Mouse (Mus musculus) cerebellum, adult 18-20 months (tissue): ENCODE measurements around the gene Cyp8b1.

ENCODE experiments used
- DNase-seq, 2 experiments: peaks; one replicate each; pipeline ENCODE4 v3.0.0; 2021

Cyp8b1 gene

DNA sequence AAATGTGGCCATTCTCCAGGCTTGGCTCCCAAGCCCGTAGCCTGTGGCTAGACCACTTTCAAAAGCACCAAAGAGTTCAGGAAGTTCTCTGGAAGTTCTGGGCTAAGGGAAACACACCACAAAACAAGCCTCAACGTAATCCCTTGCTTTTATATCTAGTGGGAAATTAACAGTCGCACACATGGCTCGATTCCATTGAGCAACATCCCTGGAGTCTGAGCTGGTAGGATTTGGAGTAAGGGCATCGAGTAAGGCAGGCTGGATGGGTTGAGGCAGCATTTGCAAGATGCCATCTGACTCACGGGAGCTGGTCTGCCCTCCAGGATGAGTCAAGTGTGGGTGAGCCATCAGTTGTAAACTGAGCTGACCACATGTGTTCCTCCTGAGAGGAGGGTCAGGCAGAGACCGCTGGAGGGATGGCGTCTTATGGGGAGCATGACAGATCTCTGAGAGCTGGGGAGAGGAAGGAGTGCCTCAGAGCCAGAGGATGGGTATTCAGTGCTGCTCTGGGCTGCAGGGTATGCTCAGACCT, 1.8 kb downstream of the Cyp8b1 start:
- no peak for DNase-seq

DNA sequence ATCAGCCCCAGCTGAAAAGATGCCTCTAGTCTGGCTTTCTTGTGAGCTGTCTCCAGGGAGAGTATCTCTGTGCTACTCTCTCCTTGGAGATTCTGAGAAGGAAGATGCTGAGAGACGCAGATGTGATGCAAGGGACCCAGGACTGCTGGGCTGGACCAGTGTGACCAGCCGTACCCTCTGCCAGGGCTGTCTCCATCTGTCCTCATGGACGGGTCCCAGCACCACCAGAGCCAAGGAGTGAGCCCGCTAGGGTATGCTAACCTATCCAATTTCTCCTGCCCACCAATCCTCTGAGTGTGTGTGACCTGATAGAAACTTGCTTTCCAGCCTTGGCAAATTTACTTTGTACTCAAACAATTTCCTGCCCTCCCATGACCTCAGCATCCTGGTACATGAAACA, 3.3 kb downstream of the Cyp8b1 start:
- no peak for DNase-seq

DNA sequence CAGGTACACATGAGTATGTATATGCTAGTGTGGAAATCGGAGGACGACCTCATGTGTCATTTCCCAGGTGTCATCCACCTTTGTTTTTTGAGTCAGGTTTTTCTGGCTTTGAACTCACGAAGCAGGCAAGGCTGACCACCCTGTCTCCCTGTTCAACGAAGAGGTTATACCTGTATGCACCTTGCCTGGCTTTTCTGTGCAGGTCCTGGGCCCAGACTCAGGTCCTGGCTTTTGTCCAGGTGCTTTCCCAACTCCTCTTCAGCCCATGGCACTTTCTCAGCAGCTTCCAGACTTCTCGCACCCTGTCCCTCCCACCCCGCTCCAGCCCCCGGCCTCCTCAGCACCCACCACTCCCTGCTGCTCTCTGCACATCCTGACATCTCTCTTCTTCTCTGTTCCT, 4.9 kb downstream of the Cyp8b1 start:
- no peak for DNase-seq

DNA sequence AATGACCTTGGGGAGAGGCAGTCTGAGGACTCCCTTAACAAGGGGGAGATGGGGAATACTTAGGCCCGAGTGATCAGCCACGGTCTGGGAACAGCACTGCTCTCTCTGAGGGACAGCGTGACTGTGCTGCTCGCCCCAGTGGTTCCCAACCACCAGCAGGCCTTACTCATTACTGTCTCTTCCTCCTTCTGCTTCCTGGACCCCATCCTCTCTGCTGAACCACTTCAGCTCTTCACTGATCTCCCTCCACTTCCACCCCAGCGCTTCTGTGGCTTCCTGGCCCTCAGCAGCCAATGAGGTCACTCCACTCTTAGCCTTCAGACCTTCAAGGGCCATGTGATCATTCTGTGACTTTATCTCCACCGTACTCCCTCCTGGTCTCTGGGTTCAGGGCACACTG, 6.5 kb downstream of the Cyp8b1 start:
- DNase-seq = no peak

DNA sequence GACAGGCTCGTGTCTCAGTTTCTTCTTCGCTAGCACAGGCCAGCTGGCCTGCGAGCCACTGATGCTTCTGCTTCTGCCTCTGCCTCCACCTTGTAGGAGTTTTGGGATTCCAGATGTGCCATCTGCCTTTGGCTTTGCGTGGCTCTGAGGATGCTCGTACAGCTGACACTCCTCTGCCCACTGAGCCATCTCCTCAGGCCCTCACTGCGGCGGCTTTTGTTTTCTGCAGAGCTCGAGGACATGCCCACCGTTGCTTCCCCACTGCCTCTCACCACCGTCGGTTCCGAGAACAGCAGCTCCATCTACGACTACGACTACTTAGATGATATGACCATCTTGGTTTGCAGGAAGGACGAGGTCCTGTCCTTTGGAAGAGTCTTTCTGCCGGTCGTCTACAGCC, 7.8 kb downstream of the Cyp8b1 start:
- DNase-seq = no peak

DNA sequence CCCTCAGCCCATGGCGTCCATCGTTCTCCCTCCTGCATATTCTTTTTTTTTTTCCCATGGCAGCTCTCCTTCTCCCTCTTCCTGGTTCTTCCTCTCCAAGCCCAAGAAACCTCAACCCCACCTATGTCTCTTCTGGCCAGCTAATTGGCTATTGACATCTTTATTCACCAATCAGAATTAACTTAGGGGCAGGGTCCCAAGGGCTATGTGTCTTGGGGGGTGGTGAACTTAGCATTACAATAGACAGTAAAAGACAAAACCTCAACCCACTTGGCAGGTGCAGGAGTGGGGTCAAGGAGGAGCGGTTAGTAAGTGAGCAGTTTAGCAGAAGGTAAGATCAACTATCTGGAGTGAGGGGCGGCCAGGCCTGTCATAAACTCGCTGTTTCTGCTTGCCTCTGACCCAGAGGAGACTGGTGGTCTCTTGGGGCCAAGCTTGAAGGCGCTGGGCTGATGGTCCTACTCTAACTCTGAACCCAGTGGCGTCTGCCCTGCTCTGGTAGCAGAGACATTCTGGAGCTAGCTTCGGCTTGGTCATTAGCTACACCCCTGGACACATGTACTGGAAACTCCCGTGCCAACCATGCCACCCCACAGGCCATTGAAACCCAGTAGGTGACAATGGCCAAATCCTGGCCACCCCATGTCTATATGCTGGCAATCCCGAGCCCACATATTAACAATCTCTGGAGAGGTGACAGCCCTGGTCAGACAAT, 8.6 kb downstream of the Cyp8b1 start:
- DNase-seq = no peak

DNA sequence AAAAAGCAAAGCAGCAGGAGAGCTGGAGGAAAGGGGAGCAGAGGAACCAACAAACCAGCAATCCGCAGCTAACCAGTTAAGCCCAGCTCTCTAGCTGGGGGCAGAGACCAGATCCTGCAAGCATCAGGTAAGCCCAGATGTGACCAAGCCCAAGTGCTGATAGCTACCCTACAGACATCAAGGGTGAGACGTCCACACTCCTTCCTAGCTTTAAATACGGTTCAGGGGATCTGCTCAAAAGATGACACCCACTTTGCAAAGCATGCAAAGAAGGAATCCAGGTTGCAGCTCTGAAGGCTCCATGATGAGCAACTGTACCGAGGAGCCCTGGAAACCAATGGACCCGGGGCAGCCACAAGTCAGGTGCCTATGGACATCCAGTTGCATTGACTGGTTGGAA, 9.6 kb downstream of the Cyp8b1 start:
- DNase-seq = no peak

DNA sequence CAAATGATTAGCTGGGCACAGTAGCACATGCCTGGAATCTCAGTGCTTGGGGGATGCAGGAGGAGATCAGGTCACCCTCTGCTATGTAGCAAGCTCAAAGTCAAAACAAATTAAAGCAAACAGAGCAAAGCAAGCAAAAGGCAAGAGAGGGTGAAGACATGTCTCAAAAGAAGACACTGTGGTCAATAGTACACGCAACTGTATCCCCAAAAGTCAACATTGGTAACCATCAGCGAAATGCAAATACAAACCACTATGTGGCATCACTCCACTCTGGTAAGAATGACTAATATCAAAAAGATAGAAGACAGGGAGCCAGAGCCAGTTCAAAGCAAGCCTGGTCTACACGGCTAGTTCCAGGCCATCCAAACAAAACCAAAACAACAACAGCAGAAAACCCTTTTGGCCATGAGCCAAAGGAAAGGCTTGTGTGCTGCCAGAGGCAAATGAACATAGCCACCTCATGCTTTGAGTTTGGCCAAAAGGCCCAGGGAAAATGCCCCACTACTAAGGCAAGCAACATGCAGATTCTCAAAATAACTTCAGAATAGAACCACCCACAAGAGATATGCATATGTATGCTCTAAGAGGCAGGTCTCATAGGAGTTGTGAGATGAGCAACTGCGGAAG, 10.4 kb downstream of the Cyp8b1 start:
- no peak for DNase-seq

DNA sequence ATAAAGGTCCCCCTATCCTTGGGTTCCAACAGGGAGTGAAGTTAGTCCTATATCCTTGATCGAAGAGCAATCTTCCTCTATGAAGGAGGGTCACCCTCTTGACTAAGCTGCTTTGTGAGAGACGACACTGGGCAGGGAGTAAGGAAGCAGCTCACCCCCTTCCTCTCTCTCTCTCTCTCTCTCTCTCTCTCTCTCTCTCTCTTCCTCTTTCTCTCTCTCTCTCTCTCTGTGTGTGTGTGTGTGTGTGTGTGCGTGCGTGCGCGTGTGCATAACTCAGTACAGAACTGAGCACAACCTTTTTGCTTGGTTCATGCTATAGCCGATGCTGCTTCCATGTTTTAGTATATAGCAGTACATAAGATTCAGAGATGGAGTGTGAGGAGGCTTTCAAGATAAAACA, 11.2 kb downstream of the Cyp8b1 start:
- DNase-seq = no peak

DNA sequence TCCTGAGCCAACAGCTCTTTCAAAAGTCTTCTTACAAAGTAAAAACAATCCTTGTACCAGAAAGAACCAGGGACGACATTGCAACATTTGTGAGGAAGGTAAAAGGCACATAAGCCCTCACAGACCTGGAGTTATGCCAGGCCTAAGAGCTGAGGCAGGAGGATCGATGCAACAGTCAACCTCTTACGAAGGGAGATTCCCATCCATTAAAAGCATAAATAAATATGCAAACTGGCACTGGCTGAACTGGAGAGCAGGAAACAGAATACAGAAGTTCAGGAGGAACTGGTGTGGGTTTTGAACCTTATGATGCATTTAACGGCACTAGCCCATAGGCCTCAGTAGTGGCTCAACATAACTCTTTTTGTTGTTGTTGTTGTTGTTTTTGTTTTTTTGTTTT, 11.8 kb downstream of the Cyp8b1 start:
- no peak for DNase-seq

DNA sequence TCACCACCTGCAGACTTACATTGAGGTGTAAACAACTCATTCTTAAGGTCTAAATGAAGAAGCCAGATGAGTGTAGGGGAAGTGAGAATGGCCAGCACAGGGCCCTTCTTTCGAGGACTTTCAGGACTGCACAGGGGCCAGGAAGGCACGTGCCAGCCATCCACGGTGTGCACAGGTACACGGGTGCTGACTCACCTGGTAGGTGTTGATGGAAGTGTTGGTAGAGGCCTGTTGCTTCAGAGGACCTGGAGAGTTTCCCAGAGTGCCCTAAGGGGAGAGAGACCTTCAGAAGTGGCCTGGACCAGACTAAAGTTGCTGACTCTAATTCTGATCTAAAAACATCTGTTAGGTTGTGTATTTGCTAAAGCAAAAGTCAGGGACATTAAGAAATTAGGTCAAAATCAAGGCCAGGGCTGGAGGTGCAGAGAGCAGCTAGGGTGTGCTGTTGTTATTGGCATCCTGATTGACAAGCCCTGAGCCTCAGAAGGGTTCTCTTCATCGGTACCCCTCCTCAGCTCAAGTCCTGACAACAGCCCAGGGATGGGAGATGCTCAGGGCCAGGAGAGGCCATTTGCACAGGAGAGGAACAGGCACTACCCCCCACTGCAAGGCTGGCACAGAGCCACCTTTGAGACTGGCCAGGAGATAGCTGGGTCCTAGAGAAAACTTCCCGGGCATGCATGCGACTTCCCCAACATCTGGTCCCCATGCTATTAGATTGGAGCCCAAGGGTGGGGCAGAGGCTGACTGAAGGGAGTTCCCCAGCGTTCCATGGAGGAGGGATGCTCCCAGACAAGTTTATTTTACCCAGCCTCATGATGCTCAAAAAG, 12.4 kb downstream of the Cyp8b1 start:
- peak; percentile 43 to 49 for DNase-seq

DNA sequence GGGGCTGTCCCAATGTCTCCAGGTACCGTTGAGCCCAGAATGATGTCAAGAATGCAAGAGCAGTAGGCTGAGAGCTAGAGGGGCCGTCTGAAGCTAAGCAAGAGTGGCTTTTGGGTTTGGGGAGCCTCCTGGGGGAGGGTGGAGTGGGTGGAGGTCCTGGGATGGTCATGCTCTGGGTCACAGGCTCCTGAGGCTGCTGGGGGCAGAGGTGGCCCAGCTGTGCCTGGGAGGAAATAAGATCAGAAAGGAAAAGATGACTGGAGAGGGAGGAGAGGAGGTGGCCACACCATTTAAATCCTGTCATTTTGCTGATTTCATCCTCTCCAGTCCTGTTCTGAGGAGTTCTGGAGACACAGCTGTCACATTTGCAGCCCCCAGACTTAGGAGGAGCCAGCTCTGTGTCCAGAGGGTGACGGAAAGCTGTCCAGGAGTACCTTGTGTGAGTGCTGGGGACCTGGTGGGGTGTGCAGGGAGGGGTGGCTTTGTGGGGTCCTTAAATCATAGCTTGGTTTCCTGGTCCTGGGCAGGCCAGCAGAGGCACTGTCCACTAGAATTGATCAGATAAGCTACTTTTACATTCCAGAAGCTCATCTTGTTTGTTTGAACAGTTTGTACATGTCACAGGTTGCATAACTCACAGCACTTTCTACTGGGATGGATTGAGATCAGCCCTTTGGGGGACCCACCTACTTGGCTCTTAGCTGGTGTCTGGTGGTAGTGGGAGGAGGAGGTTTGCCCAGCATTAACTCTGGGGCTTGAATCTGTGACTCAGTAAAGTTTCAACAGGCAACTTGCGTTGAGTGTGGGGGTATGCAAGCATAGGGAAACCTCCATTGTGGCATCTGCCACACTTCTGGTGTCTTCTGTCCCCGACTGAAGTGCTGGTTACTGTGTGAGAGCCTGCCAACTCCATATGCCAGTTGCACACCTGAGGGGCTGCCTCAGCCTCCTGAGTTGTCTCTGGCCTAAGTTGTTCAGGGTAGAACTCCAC, 14.1 kb downstream of the Cyp8b1 start:
- no peak for DNase-seq

DNA sequence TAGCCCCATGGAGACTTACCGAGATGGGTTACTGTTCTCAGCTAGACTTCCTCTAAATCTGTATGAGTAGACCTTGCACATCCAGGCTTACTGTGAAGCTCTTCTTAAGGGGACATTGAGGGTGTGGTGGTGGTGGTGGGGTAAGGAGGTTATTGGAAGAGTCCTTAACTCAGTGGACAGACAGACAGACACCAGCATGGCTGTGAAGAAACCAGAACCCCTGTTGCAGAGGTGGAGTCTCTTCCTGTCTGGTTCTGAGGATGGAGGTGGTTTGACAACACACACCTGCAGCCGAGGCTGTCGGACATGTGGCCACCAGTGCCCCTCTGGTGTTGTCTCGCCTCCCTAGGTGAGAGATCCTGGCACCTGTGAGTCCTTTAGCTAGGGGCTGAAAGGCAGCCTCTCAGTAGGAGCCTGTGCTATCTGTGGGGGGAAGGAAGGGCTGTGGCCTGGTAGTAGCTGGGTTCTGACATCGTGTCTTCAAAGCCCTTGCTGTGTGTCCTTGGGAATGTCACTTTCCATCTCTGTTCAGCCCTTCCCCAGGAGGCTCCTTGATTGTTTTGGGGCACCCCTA, 15.7 kb downstream of the Cyp8b1 start:
- no peak for DNase-seq

DNA sequence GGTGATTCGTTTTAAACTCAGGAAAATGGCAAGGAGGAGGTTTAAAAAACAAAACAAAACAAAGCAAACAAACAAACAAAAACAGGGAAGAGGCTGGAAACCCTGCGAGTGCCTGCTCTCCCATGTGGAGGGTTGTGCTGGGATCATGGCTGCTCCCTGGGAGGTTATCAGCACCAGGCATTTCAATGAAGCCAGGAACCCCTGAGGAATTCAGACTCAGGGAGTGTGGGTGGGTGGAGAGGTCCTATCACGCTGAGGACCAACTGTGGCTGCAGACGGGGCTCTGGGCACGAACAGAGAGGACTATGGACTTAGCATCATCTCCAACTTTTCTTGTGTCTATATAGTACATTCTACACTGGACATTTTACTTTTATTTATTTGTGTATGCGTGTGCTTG, 16.8 kb downstream of the Cyp8b1 start:
- no peak for DNase-seq

DNA sequence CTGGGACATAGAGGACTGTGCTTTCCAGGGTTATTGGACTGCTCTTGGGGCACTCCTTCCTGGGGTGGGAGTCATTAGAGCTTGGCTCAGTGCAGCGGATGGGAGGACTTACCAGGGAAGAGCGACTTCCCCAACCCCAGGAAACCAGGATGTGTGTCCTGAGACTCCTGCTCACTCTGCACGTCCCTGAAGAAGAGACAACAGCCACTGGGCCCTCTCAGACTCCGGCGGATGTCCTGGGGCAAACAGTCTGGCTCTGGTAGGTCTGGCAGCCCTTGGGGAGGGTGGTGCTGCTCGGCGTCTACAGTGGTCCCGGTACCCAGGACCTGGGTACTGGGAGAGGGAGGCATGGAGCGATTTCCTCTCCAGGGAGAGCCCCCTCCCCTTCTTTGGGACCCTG, 17.9 kb downstream of the Cyp8b1 start, which contains the start of gene Ackr2:
Ackr2 (plus strand) TSS at position 111 of the 400 bp plus-strand sequence.
- DNase-seq = no peak

DNA sequence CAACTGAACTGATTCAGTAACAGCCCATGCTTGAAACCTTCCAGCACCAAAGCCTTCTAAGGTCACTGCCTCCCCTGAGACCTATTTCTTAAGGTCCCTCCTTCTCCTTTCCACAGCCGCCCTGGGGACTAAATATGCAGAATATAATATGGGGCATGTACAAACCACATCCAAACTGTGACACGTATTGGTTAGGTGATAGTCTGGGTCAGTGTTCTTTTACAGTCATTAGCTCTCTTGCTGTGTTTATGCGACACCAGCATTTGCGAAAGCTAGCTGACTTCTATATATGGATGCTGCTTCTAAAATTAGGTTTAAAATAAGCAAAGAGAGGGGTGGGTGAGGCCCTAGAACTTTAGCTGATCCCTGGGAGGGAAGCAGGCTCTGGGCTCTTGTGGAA, 19.3 kb downstream of the Cyp8b1 start:
- DNase-seq = no peak

DNA sequence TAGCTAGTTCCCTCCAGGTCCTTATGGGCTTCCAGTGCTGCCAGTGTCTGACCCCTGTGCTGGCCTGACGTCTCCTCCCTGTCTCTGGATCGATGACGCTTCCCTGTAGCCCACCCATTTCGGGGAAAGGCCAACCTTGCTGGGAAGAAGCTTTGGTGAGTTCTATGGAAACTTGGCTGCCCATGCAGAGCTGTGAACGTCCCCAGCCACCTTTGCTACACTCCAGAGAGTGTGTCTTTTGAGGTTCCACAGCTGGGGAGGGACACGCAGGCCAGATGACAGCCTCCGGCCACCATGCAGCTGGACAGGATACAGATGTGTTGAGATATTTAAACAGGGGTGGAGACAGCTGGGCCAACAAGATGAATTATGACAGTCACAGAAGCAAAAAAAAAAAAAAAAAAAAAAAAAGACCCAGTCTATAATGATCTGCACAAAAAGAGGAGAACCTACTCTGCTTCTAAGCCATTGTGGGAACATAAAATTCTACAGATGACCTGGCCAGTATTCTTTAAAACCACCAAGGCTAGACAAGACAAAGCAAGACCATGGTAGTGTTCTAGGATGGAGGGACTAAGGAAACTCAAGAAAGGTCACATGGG, 20.6 kb downstream of the Cyp8b1 start:
- DNase-seq = no peak

DNA sequence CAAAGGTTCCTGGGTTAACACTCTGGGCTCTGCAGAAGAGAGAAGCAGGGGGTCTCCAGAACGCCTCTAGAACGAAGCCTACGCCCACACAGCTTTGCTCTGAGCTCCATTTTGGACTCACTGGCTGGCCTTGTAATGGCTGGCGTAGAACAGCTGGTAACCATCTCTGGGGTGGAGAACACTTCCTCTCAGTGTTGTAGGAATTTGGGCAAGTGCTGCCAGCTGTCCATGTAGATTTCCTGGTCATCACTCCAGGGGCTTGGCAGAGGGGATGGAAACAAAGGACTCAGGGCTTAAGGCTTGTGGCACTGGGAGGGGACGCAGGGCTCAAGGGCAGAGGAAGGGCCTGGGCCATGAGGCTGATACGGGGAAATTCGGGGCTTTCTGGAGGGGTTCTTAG, 21.7 kb downstream of the Cyp8b1 start:
- no peak for DNase-seq

DNA sequence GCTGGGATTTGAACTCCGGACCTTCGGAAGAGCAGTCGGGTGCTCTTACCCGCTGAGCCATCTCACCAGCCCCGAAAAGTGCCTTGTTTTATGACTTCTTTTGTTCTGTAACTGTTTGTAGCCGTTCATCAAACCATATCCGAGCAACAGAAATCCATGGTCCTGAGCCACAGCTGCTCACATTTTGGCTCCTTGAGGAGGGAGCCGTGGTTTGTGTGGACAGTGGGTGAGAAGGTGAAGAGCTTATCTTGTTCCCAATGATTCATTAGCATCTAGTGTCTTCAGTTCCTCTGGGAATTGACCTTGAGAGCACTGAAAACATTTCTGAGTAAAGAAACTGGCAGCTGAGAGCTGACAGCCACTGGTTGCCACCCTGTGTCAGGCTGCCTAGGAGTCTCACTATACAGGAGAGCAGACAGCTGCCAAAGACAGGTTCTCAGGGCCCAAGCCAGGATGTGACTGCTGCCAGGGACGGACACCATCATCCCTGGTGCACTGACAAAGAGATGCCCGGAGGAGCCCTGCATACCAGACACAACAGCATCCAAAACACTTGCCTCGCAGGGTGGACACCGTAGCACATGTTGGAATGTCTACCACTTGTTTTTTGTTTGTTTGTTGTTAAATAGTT, 23.9 kb downstream of the Cyp8b1 start:
- no peak for DNase-seq

DNA sequence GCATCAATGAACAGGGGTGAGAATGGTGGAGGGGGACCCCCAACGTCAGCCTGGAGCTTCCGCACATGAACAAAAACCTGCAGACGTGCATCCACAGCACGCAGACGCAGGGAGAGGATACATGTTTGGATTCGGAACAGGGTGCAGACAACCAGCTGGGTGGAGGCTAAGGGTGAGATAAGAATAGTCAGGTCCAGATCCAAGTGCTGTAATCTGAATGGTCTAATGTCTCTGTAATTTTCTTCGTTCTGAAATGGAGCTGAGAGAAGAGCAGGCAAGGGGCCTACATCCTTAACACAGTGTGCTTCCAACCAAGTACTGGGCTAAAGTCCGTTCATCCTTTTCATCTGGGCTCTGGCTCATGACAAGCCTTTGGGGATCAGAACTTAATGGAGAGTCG, 24.8 kb downstream of the Cyp8b1 start:
- no peak for DNase-seq

DNA sequence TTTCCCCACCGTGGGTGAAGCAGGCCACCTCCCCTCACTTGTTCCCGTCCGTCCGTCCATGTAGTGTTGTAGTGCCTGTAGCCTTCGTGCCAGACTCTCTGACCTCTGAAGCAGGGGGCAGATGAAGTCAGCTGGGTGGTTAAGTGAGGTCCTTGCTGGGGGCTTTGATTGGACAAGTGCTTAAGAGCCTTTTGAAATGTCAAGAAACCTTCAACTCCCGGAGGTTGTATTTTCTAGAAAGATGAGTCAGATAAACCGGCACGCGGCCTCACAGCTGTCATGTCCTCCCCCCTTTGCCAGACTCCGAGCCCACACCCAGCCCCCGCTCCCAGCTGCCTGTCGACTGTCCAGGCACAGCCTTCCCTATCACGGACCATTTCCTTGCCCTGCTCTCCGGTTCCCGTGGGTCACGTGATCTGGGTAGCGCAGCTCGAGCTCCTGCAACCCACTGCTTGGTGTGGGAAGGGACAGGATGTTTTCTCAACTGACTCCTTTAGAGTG, 25.6 kb downstream of the Cyp8b1 start:
- no peak for DNase-seq
